Mouse (Mus musculus) spleen, adult 2 months (tissue): ENCODE results near the gene 5730480H06Rik. TPM values are rescaled to one million over a fixed set of nuclear protein-coding genes. Genes with fewer than 3 reads are reported as not detected.

Experiments used
- DNase-seq, 2 experiments: peaks; one replicate each; pipeline versions ENCODE4 v3.0.0 to v3.0.0-alpha.2; 2012 to 2021; ENCODE audit warnings: low spot score in 2 of 2, low read depth in 1 of 2
- H3K27ac ChIP-seq: fragments of 200-500 bp; 2 replicates; pipeline ENCODE4 v1.5.1; 2012; ENCODE audit warnings: low read length, inconsistent platforms; ENCODE audit not compliant: insufficient read depth
- H3K27me3 ChIP-seq: fragments of 200-500 bp; 2 replicates; pipeline ENCODE4 v1.6.1; 2012; ENCODE audit warnings: mild to moderate bottlenecking, moderate library complexity, low read length, inconsistent platforms; ENCODE audit not compliant: control insufficient read depth, insufficient read depth
- H3K36me3 ChIP-seq: fragments of 200-500 bp; 2 replicates; pipeline ENCODE4 v1.6.1; 2012; ENCODE audit warnings: mild to moderate bottlenecking, low read length, inconsistent platforms; ENCODE audit not compliant: control insufficient read depth, insufficient read depth
- H3K4me1 ChIP-seq: fragments of 200-500 bp; 2 replicates; pipeline ENCODE4 v1.6.1; 2011; ENCODE audit warnings: inconsistent platforms; ENCODE audit not compliant: control insufficient read depth, insufficient read depth, insufficient read length
- H3K4me3 ChIP-seq: fragments of 200-500 bp; 2 replicates; pipeline ENCODE4 v1.5.1; 2011; ENCODE audit warnings: mild to moderate bottlenecking, inconsistent platforms; ENCODE audit not compliant: insufficient read depth, insufficient read length; ENCODE audit errors: extremely low read depth
- CTCF ChIP-seq: fragments of 200-500 bp; IDR thresholded peaks from 2 replicates; pipeline ENCODE4 v1.5.1; 2011; ENCODE audit warnings: mild to moderate bottlenecking, inconsistent platforms; ENCODE audit not compliant: insufficient read depth, insufficient read length, insufficient replicate concordance; ENCODE audit errors: extremely low read depth
- POLR2A ChIP-seq: fragments of 200-500 bp; IDR thresholded peaks from 2 replicates; pipeline ENCODE4 v1.6.1; 2011; ENCODE audit warnings: low read depth, low read length, inconsistent platforms
- WGBS: fragments of 180-500 bp; shearing (Covaris S2); methylation state at CpG from one replicate; pipeline ENCODE4 v1.1.7; 2018; 5-methylcytosine and 5-hydroxymethylcytosine counted together
- polyA plus RNA-seq: library from polyadenylated mRNA; depleted of rRNA; stranded (reverse); fragments of >200 nt; gene quantifications from 2 replicates; pipeline ENCODE4 v1.2.3, GENCODE M21; 2012

Gene 5730480H06Rik
- polyA plus RNA-seq, 1 experiment = 2.7 TPM

DNA sequence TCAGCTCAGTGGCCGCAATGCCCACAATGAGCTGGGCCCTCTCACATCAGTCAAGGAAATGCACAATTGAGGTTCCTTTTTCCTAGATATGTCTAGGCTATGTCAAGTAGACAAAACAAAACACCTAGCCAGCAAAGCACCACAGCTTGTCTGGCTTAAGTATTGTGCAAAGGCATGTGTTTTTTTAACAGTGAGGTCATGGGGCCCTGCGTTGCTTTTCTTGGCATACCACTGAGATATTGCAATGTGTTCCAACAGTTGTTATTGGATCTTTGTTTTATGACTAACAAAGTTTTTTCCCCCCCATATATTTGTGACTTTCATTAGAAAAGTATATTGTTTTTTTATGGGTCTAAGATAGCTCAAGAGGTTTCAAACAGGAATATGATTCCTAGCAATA, 92.0 kb downstream of the 5730480H06Rik start:
- no peaks in the 10 kb centered on the region for H3K27me3 ChIP-seq
- no peak overlapping the region for H3K27ac ChIP-seq
- H3K4me3 ChIP-seq = no peak overlapping the region
- 86% methylated on average over 2 of the region's 2 CpGs for WGBS
- no peaks in the 10 kb centered on the region for H3K4me1 ChIP-seq
- DNase-seq = no peak
- TF ChIP-seq CTCF (no peak), POLR2A (no peak)
- H3K36me3 ChIP-seq = no peaks in the 10 kb centered on the region

DNA sequence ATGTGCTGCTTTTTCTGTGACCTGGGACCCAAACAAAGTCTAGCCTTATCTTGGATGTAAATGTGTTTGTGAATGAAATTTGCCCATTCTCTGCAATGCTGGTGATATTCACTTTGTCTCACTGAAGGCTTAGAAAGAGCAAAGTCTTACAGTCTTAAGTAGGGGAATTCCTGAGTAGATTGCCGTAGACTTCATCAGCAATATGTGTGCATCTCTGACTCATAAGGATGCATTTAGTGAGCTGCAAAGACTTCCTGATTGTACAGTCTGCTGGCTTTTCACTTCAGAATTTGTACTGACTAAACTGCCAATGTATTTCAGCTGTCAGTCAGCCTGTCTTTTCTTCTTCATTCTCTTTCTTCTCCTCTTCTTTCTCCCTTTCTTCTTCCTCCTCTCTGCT, 94.2 kb downstream of the 5730480H06Rik start:
- Histone ChIP-seq H3K4me1 (no peaks in the 10 kb centered on the region), H3K4me3 (no peak overlapping the region), H3K36me3 (no peaks in the 10 kb centered on the region), H3K27ac (no peak overlapping the region), H3K27me3 (no peaks in the 10 kb centered on the region)
- 74% methylated on average over 1 of the region's 1 CpGs for WGBS
- DNase-seq = no peak
- TF ChIP-seq CTCF = no peak
- TF ChIP-seq POLR2A = no peak

DNA sequence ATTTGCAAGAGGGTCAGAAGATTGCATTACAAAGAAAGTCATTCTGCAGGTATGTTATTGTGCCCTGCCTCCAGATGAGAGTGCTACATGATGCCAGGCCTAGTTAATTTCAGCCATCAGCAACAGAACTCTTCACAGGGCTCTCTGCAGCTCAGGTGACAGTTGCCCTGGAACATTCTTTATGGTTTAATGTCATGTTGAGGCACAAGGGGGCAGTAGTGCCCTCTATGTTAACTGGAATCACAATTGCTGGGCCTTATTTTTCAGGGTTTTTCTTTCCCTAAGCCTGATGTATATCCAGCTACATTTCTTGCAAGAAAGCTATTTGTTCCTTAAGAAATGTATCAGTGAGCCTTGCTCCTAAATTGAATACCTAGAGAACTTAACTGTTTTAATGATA, 102.7 kb downstream of the 5730480H06Rik start:
- H3K27ac ChIP-seq = no peak overlapping the region
- DNase-seq = no peak
- H3K27me3 ChIP-seq = no peaks in the 10 kb centered on the region
- H3K4me3 ChIP-seq = no peak overlapping the region
- TF ChIP-seq POLR2A (no peak), CTCF (no peak)
- H3K36me3 ChIP-seq = no peaks in the 10 kb centered on the region
- no peaks in the 10 kb centered on the region for H3K4me1 ChIP-seq

DNA sequence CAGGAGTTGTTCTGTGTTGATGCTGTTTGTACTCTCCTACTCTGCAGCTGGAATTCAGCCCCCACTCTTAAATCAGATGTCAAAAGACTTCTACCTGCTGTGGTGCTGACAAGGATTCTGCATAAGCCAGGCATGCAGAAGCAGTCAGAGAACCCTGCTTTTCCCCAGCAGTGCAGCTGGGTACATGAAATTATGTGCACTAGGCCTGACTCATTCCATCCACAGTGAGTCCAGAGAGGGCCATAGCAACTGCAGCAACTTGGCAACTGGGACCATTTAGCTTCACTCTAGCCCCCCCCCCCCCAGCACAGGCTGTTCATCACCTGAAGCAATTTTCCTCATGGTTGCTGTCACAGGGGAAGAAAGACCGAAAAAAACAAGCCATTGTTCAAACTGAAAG, 121.1 kb downstream of the 5730480H06Rik start:
- TF ChIP-seq CTCF (no peak), POLR2A (no peak)
- H3K27me3 ChIP-seq = no peaks in the 10 kb centered on the region
- no peak overlapping the region for H3K4me3 ChIP-seq
- 47% methylated on average over 1 of the region's 1 CpGs for WGBS
- no peaks in the 10 kb centered on the region for H3K4me1 ChIP-seq
- H3K36me3 ChIP-seq = no peaks in the 10 kb centered on the region
- DNase-seq = no peak
- H3K27ac ChIP-seq = no peak overlapping the region

DNA sequence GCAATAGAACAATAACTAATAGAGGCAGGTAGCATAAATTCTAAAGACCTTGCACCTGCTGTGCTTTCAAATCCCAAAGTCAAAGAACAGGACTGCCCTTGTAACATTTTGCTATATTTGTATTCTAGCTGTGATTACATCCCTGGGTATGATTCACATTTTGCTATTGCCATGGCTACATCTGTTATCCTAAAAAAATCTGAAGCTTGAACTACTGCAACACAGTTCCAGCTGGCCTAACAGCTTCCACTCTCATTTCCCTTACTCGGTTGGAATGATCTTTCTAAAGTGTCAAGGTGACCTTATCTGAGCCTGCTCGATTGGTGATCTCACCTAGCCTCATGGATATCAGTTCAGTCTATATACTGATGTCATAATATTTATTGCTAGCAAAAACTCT, 132.5 kb downstream of the 5730480H06Rik start:
- H3K4me3 ChIP-seq = no peak overlapping the region
- no peak overlapping the region for H3K27ac ChIP-seq
- WGBS = 73% methylated on average over 2 of the region's 2 CpGs
- H3K36me3 ChIP-seq = no peaks in the 10 kb centered on the region
- H3K27me3 ChIP-seq = no peaks in the 10 kb centered on the region
- DNase-seq = no peak
- TF ChIP-seq POLR2A (no peak), CTCF (no peak)
- H3K4me1 ChIP-seq = no peaks in the 10 kb centered on the region
